Mouse (Mus musculus): Measurements from ENCODE around the gene Prdx6b.

DNA sequence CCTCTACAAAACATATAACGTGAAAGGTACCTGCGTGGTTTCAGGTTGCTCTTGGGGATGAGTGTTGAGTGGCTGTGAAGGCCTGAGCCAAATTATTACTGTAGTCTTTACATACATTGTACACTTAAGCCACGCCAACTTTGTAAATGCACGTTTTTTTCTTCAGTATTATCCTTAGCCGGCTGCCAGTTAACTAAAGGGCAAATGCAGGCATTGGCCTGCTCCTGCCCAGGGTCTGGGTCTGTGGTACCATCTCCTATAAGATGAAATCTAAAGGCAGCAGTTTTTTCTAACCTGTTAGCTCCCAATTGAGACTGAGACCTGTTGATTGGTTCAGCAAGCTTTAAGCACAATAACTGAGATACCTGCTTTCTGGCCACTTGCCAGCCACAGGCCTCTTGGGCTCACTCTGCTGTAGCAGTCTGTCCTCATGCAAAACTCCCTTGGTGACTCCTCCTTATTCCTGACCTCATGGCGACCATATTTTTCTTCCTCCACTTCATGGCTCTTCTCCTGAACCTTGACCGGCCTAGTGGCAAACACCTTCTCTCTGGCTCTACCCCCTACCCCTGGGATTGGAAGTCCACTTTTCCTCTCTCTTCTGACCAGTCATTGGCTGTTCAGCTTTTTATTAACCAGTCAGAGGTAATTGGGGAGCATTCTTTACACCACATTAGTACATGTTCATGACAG is 36.8 kb downstream of the Prdx6b start:
- no peak for TF ChIP-seq POLR2A (IDR thresholded peaks at IDR 0.05; ENCODE audit: borderline replicate concordance, low read depth, low read length)
- no peak for TF ChIP-seq CTCF (IDR thresholded peaks at IDR 0.05; ENCODE audit: low read depth, low read length)
